Mouse (Mus musculus): ENCODE measurements around the gene Stim2. TPM values are rescaled to one million over a fixed set of nuclear protein-coding genes. Genes with fewer than 3 reads are reported as not detected.

Gene Stim2
- polyA plus RNA-seq, 1 experiment from 2014 or later, result 17.9 TPM

DNA sequence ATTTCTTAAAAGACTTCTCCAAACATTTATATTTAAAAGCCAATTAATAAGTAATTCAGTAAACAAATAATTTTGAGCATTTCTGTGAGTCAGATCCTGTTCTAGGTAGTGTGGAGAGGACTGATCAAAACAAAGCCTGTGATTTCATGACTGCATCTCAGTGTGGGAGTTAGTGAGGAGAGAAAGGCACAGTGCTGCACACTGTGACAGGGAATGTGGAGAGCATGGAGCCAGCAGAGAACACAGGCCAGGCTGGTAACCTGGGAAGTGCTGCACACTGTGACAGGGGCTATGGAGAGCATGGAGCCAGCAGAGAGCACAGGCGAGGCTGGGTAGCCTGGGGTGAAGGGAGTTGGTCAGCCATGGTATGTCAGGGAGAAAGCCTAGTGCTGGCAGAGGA is 48.1 kb downstream of the Stim2 start:
- no peak overlapping the region for H3K4me3 ChIP-seq
- H3K4me2 ChIP-seq, result no peak overlapping the region
- WGBS, result 63% methylated on average over 1 of the region's 1 CpGs
- H3K36me3 ChIP-seq, result no peaks in the 10 kb centered on the region
- no peak overlapping the region for H3K9ac ChIP-seq
- H3K27me3 ChIP-seq (replicated peaks), result no peaks in the 10 kb centered on the region
- ATAC-seq (ENCODE audit: insufficient number of reproducible peaks, low FRiP score), result no peak
- H3K9me3 ChIP-seq (replicated peaks), result no peaks in the 10 kb centered on the region
- peaks cover 32% of the 10 kb centered on the region for H3K4me1 ChIP-seq (replicated peaks)
- H3K27ac ChIP-seq (ENCODE audit: poor library complexity, severe bottlenecking), result no peak overlapping the region

DNA sequence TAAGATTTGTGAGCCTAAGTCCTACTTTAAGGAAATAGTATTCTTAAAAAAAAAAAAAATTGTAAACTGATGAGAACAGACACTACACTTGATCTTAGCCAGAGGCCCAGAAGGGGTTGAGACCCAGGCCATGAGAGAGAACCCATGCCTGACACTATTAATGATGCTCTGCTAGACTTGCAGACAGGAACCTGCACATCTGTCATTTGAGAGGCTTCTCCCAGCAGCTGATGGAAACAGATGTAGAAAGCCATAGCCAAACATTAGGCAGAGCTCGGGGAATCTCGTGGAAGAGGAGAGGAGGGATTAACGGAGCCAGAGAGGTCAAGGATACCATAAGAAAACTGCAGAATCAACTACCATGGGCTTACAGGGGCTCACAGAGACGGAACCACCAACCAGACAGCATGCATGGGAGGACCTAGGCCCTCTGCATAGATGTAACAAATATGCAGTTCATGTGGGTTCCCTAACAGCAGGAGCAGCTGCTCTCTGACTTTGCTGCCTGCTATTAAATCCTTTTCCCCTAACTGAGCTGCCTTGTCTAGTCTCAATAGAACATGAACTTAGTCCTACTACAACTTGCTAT is 50.9 kb downstream of the Stim2 start:
- 60% methylated on average over 4 of the region's 4 CpGs for WGBS

DNA sequence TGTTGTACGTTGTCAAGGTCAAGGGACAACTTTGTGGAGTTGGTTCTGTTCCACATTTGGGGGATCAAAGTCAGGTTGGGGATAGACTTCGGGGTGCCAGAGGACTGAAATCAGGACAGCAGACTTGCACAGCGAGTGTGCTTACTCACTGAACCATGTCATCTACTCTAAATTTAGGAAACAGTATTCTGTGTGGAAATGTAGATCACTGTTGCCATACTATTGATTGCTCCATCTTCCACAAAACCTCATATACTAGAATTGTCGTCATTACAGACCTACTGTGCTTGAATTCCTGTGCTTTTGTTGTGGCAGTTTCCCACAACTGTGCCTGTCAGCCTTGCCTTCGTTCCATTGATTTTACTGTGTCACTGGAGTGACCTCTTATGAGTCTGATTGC is 51.6 kb downstream of the Stim2 start:
- Histone ChIP-seq H3K4me1 (replicated peaks) (peaks cover 34% of the 10 kb centered on the region), H3K36me3 (peaks cover 11% of the 10 kb centered on the region; the same call in 1 of the 2 replicates), H3K27me3 (replicated peaks) (no peaks in the 10 kb centered on the region), H3K9ac (no peak overlapping the region), H3K4me3 (no peak overlapping the region), H3K4me2 (no peak overlapping the region), H3K27ac (ENCODE audit: poor library complexity, severe bottlenecking) (no peak overlapping the region), H3K9me3 (replicated peaks) (no peaks in the 10 kb centered on the region)
- WGBS, result 83% methylated on average over 5 of the region's 5 CpGs
- no peak for ATAC-seq (ENCODE audit: insufficient number of reproducible peaks, low FRiP score)

More for the DNA sequence above, 50.9 kb downstream of the Stim2 start:
- no peaks in the 10 kb centered on the region for H3K9me3 ChIP-seq (replicated peaks)
- H3K27ac ChIP-seq (ENCODE audit: poor library complexity, severe bottlenecking), result no peak overlapping the region
- H3K4me2 ChIP-seq, result no peak overlapping the region
- H3K4me1 ChIP-seq (replicated peaks), result peaks cover 36% of the 10 kb centered on the region
- no peak overlapping the region for H3K9ac ChIP-seq
- no peak for ATAC-seq (ENCODE audit: insufficient number of reproducible peaks, low FRiP score)
- no peak overlapping the region for H3K4me3 ChIP-seq
- H3K36me3 ChIP-seq, result peaks cover 9% of the 10 kb centered on the region; the same call in 1 of the 2 replicates
- H3K27me3 ChIP-seq (replicated peaks), result no peaks in the 10 kb centered on the region

DNA sequence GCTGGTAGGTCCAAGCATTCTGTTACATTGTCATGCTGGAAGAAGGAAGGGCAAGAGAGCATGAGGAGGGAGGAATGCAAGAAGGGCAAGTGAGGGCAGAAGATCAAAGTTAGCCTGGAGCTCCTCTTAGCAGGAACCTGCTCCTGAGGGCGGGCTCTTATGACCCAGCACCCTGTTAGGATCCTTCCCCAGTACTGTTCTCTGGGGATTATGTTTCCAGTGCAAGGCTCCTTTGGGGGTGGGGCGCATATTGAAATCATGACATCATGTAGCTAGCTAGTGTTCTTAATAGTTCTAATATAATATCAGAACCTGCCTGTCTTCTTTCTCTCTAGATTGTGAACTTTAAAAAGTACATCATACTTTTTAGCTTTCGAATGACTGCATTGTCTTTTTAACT is 52.8 kb downstream of the Stim2 start:
- 80% methylated on average over 3 of the region's 3 CpGs for WGBS
- H3K4me3 ChIP-seq, result no peak overlapping the region
- H3K9me3 ChIP-seq (replicated peaks), result no peaks in the 10 kb centered on the region
- H3K27ac ChIP-seq (ENCODE audit: poor library complexity, severe bottlenecking), result no peak overlapping the region
- no peak overlapping the region for H3K4me2 ChIP-seq
- no peak overlapping the region for H3K9ac ChIP-seq
- H3K4me1 ChIP-seq (replicated peaks), result peaks cover 24% of the 10 kb centered on the region
- peaks cover 15% of the 10 kb centered on the region; the same call in 1 of the 2 replicates for H3K36me3 ChIP-seq
- no peaks in the 10 kb centered on the region for H3K27me3 ChIP-seq (replicated peaks)
- no peak for ATAC-seq (ENCODE audit: insufficient number of reproducible peaks, low FRiP score)

DNA sequence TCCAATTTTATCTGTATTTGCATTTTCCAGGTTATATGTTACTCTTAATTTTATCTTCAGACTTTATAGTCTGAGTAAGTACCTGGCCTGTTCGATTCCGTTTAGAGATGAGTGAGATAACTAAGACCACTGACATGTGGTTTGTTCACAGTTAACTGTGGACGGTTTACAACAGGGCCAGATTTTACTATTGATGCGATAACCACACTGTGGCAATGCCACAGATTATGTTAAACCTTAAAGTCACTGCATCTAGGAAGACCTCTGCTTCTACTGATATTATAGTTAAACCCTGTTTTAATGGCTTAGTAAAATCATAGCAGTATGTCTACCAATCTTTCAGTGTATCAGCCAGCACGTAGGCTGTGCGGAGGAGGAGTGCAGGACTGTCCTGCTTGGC is 53.9 kb downstream of the Stim2 start:
- ATAC-seq (ENCODE audit: insufficient number of reproducible peaks, low FRiP score), result no peak
- 76% methylated on average over 6 of the region's 6 CpGs for WGBS

DNA sequence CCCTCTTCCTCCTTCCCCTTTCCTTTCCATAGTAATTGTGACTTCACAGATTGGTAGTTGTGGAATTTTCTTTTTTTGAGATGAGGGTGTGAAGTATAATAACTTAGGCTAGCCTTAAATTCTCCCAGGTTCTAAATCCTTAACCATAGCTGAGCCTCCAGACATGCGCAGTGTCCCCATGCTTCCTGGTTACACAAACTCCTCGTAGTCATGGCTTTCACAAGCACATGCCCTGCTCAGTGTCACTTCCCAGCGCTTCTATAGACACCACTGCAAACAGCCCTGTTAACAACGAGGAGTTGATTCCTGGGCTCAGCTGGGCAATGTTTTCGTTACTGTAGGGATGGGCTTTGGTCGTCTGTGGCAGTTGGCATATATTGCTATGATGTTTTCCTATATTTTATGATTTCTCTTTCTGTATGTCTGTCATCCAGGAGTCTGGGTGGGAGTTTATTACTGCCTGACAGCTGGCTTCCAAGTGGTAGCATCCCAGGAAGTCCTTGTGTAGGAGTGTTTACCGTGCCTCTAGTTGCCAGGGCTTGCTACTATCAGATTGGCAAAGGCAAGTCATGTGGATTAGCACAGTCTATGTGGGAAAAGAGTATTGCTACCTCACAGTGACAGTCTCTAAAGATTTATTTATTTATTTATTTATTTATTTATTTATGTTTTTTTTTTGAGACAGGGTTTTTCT is 55.5 kb downstream of the Stim2 start:
- peak overlapping the region; percentile 16; the same call in 1 of the 2 replicates for H3K27ac ChIP-seq (ENCODE audit: poor library complexity, severe bottlenecking)
- no peak overlapping the region for H3K9ac ChIP-seq
- ATAC-seq (ENCODE audit: insufficient number of reproducible peaks, low FRiP score), result no peak
- no peak overlapping the region for H3K4me2 ChIP-seq
- H3K36me3 ChIP-seq, result peaks cover 19% of the 10 kb centered on the region; the same call in 1 of the 2 replicates
- no peaks in the 10 kb centered on the region for H3K9me3 ChIP-seq (replicated peaks)
- 76% methylated on average over 7 of the region's 7 CpGs for WGBS
- H3K27me3 ChIP-seq (replicated peaks), result no peaks in the 10 kb centered on the region
- peaks cover 16% of the 10 kb centered on the region for H3K4me1 ChIP-seq (replicated peaks)
- no peak overlapping the region for H3K4me3 ChIP-seq

More for the DNA sequence above, 53.9 kb downstream of the Stim2 start:
- Histone ChIP-seq H3K27me3 (replicated peaks) (no peaks in the 10 kb centered on the region), H3K9ac (no peak overlapping the region), H3K4me2 (no peak overlapping the region), H3K4me1 (replicated peaks) (peaks cover 25% of the 10 kb centered on the region), H3K9me3 (replicated peaks) (no peaks in the 10 kb centered on the region), H3K36me3 (peaks cover 15% of the 10 kb centered on the region; the same call in 1 of the 2 replicates), H3K4me3 (no peak overlapping the region), H3K27ac (ENCODE audit: poor library complexity, severe bottlenecking) (no peak overlapping the region)

DNA sequence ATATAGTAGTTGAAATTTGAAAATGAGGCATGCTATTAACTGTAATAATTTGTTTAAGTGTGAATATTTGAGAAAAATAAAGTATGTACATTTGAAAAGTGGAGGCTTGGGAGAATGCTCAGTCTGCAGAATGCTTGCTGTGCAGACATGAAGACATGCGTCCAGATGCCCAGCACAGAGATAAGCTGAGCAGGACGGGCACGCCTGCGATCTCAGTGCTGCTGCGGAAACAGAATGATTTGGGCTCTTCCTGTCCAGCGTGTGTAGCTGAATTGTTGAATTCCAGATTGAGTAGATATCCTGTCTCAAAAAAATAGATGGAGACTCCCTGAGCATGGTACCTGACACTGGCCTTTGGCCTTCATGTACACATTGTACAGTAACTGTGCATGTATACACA is 58.0 kb downstream of the Stim2 start:
- WGBS, result 29% methylated on average over 6 of the region's 6 CpGs
- no peak overlapping the region for H3K4me2 ChIP-seq
- H3K4me3 ChIP-seq, result no peak overlapping the region
- peaks cover 18% of the 10 kb centered on the region for H3K4me1 ChIP-seq (replicated peaks)
- no peaks in the 10 kb centered on the region for H3K9me3 ChIP-seq (replicated peaks)
- peaks cover 19% of the 10 kb centered on the region; the same call in 1 of the 2 replicates for H3K36me3 ChIP-seq
- no peak for ATAC-seq (ENCODE audit: insufficient number of reproducible peaks, low FRiP score)
- H3K27me3 ChIP-seq (replicated peaks), result no peaks in the 10 kb centered on the region
- no peak overlapping the region for H3K27ac ChIP-seq (ENCODE audit: poor library complexity, severe bottlenecking)
- no peak overlapping the region for H3K9ac ChIP-seq

DNA sequence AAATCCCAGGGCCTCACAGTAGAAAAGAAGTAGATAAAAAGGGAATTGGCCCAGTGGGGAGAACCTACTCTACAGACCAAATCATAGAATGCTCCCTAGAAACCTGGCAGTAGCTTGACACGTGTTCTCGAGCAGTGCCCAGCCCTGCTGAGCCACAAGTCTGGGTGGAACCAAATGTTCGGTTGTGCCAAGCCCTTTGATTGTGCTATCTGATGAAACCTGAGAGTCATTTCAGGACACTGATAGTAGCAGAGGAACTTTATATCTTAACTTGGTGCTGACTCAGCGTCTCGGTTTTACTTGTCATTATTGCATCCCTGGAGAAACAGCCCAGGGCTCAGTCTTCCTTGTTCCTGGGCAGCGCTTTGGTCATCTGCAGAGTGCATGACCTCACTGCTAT is 61.7 kb downstream of the Stim2 start:
- WGBS, result 60% methylated on average over 6 of the region's 6 CpGs

DNA sequence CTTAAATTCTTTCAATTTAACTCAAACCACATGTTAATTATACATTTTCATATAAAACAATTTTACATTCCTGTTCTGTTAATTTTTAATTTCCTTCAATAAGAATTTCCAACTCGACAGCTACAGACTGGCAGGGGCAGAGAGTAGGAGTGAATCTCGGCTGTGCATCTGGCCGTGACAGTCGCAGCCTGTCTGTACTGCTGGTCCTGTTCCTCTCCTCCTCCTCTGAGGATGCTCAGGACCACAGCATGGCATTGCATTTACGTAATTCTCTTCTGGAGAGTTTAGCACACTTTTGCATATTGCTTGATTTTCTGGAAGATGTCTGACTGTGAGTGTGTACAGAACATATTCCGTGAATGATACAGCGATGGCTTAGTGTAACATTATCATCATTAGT is 63.8 kb downstream of the Stim2 start:
- ATAC-seq (ENCODE audit: insufficient number of reproducible peaks, low FRiP score), result no peak
- H3K4me1 ChIP-seq (replicated peaks), result 0 out of 2 replicates have a peak, but pooled peaks cover 5% of the 10 kb centered on the region
- H3K27me3 ChIP-seq (replicated peaks), result no peaks in the 10 kb centered on the region
- H3K9me3 ChIP-seq (replicated peaks), result no peaks in the 10 kb centered on the region
- H3K27ac ChIP-seq (ENCODE audit: poor library complexity, severe bottlenecking), result no peak overlapping the region
- 82% methylated on average over 7 of the region's 7 CpGs for WGBS
- H3K4me2 ChIP-seq, result no peak overlapping the region
- H3K36me3 ChIP-seq, result peaks cover 4% of the 10 kb centered on the region; the same call in 1 of the 2 replicates
- H3K9ac ChIP-seq, result no peak overlapping the region
- H3K4me3 ChIP-seq, result no peak overlapping the region

More for the DNA sequence above, 61.7 kb downstream of the Stim2 start:
- Histone ChIP-seq H3K4me3 (no peak overlapping the region), H3K4me1 (replicated peaks) (0 out of 2 replicates have a peak, but pooled peaks cover 9% of the 10 kb centered on the region), H3K27me3 (replicated peaks) (no peaks in the 10 kb centered on the region), H3K36me3 (peaks cover 7% of the 10 kb centered on the region; the same call in 1 of the 2 replicates), H3K9ac (no peak overlapping the region), H3K27ac (ENCODE audit: poor library complexity, severe bottlenecking) (no peak overlapping the region), H3K4me2 (no peak overlapping the region), H3K9me3 (replicated peaks) (no peaks in the 10 kb centered on the region)
- ATAC-seq (ENCODE audit: insufficient number of reproducible peaks, low FRiP score), result no peak

DNA sequence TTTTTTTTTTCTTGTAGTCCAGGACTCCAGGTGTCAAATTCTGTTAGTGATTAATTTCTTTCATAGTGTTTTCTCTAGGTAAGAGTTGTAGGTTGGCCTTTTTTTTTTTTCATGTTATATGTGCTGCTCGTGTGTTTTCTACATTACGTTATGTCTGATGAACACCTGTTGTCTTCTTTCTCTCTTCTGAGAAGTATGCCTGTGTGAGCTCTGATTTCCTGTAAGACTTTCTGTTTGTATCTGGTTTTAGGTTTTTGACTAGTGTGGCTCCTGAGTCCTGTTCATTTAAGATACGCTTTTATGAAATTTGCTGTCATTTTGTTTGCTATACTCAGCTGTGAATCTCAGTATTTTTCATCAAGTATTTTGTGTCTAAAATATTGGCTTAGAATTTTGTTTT is 69.3 kb downstream of the Stim2 start:
- H3K27ac ChIP-seq (ENCODE audit: poor library complexity, severe bottlenecking), result no peak overlapping the region
- H3K9ac ChIP-seq, result no peak overlapping the region
- WGBS, result 90% methylated on average over 3 of the region's 3 CpGs
- H3K4me1 ChIP-seq (replicated peaks), result peaks cover 5% of the 10 kb centered on the region; the same call in 1 of the 2 replicates
- no peak overlapping the region for H3K4me3 ChIP-seq
- no peak for ATAC-seq (ENCODE audit: insufficient number of reproducible peaks, low FRiP score)
- H3K9me3 ChIP-seq (replicated peaks), result no peaks in the 10 kb centered on the region
- no peak overlapping the region for H3K4me2 ChIP-seq
- no peaks in the 10 kb centered on the region for H3K36me3 ChIP-seq
- no peaks in the 10 kb centered on the region for H3K27me3 ChIP-seq (replicated peaks)

DNA sequence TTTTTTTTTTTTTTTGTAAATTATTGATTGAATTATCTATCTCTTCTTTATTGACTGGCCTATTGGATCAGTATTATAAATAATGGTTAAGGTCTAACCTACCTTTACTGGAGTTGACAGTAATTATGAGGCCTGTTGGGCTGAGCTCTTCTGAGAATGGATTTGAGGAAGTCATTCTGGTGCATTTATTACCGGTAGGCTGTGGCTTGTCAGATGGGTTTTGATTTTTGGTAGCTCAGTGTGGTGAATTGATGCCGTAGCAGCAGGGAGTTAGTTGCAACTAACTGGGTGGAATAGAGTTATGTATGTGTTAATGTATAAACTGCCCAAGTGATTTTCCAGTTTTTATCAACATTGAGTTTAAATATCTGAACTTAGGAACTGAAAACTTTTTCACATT is 72.2 kb downstream of the Stim2 start:
- Histone ChIP-seq H3K4me3 (no peak overlapping the region), H3K27ac (ENCODE audit: poor library complexity, severe bottlenecking) (no peak overlapping the region), H3K9me3 (replicated peaks) (no peaks in the 10 kb centered on the region), H3K4me2 (no peak overlapping the region), H3K27me3 (replicated peaks) (no peaks in the 10 kb centered on the region), H3K9ac (no peak overlapping the region), H3K36me3 (no peaks in the 10 kb centered on the region), H3K4me1 (replicated peaks) (peaks cover 12% of the 10 kb centered on the region)
- ATAC-seq (ENCODE audit: insufficient number of reproducible peaks, low FRiP score), result no peak
- WGBS, result 87% methylated on average over 2 of the region's 2 CpGs
